7 mouse cellular contexts compared by ENCODE assay signal in genomic region chr4:145774241-145774761, GRCm38 (mm10).
A peak's percentile ranks its signal among the peaks of the same experiment; 100 is the strongest.
DNase-seq lines count a peak whose midpoint lies in the region; ATAC-seq and TF ChIP-seq lines count a peak whose summit lies in the region.
"Not testable (repeated sequence)": the region's sequence is repeated elsewhere in the genome, so short reads cannot be mapped to it uniquely, and the experiment has no call there.

No protein-coding gene starts in this region.

- H3K36me3 ChIP-seq in forebrain, embryonic 16.5 days (ENCODE audit: control insufficient read depth, insufficient read depth); kidney, postnatal 0 days (ENCODE audit: insufficient read depth, low read length); liver, embryonic 11.5 days (ENCODE audit: control insufficient read depth, insufficient read depth, low read length); midbrain, embryonic 15.5 days (replicated peaks): not testable (repeated sequence)

- not testable (repeated sequence) for H3K4me3 ChIP-seq in cerebellum, adult 2 months (replicated peaks; ENCODE audit: insufficient read depth, low read depth, low read length); kidney, postnatal 0 days (replicated peaks; ENCODE audit: low read depth, low read length)
- peak overlapping the region; percentile 25 for H3K4me3 ChIP-seq in forebrain, embryonic 16.5 days (replicated peaks; ENCODE audit: low read length)
- peak overlapping the region; percentile 32 for H3K4me3 ChIP-seq in liver, embryonic 11.5 days (ENCODE audit: low read depth, low read length)
- H3K4me3 ChIP-seq in midbrain, embryonic 15.5 days, result peak overlapping the region; percentile 33

- H3K27me3 ChIP-seq in cerebellum, adult 2 months (ENCODE audit: control insufficient read depth, insufficient read depth, low read length); forebrain, embryonic 16.5 days (replicated peaks; ENCODE audit: control insufficient read depth, insufficient read depth, low read length); kidney, postnatal 0 days (ENCODE audit: insufficient read depth, low read length); liver, embryonic 11.5 days (replicated peaks; ENCODE audit: control insufficient read depth, insufficient read depth, low read length); midbrain, embryonic 15.5 days (replicated peaks): not testable (repeated sequence)

- ATAC-seq in forebrain, embryonic 16.5 days, result peak; percentile 88
- ATAC-seq in kidney, postnatal 0 days (replicated peaks; ENCODE audit: low FRiP score, low read depth), result peak; percentile 97
- peak; percentile 98 for ATAC-seq in liver, embryonic 11.5 days (replicated peaks; ENCODE audit: low FRiP score)
- peak; percentile 96 for ATAC-seq in midbrain, embryonic 15.5 days (replicated peaks)

- H3K4me1 ChIP-seq in cerebellum, adult 2 months (ENCODE audit: control insufficient read depth, insufficient read depth, low read length); forebrain, embryonic 16.5 days (replicated peaks; ENCODE audit: control insufficient read depth, insufficient read depth, low read length); kidney, postnatal 0 days (replicated peaks; ENCODE audit: insufficient read depth, low read length); liver, embryonic 11.5 days (replicated peaks; ENCODE audit: control insufficient read depth, insufficient read depth, low read length); midbrain, embryonic 15.5 days: not testable (repeated sequence)

- not testable (repeated sequence) for H3K9ac ChIP-seq in forebrain, embryonic 16.5 days (replicated peaks; ENCODE audit: low read depth, low read length); kidney, postnatal 0 days (ENCODE audit: low read depth, low read length); liver, embryonic 11.5 days (ENCODE audit: low read depth, low read length); midbrain, embryonic 15.5 days

- intact Hi-C loops in heart, postnatal 14 days (cut with DNase I), result not testable (repeated sequence)

- TF ChIP-seq CTCF in cerebellum, adult 2 months (IDR thresholded peaks at IDR 0.05; ENCODE audit: borderline replicate concordance, insufficient read depth, low read depth, low read length), result not testable (repeated sequence)
- TF ChIP-seq CTCF in kidney, postnatal 0 days (IDR thresholded peaks at IDR 0.05; ENCODE audit: low read depth), result peak; percentile 42; the same call in 1 of the 2 replicates

- H3K4me2 ChIP-seq in forebrain, embryonic 16.5 days (ENCODE audit: low read length), result peak overlapping the region; percentile 37
- peak overlapping the region; percentile 37 for H3K4me2 ChIP-seq in kidney, postnatal 0 days (ENCODE audit: low read length)
- peak overlapping the region; percentile 46 for H3K4me2 ChIP-seq in liver, embryonic 11.5 days
- peak overlapping the region; percentile 47 for H3K4me2 ChIP-seq in midbrain, embryonic 15.5 days

- not testable (repeated sequence) for H3K9me3 ChIP-seq in forebrain, embryonic 16.5 days (ENCODE audit: control insufficient read depth, low read length); kidney, postnatal 0 days (replicated peaks; ENCODE audit: low read length); liver, embryonic 11.5 days (ENCODE audit: control insufficient read depth, low read length); midbrain, embryonic 15.5 days

- 3% methylated on average over 38 of the region's 49 CpGs for WGBS in cerebellum, adult 2 months
- WGBS in forebrain, embryonic 16.5 days, result 2% methylated on average over 38 of the region's 49 CpGs
- under 1% methylated on average over 42 of the region's 49 CpGs for whole genome bisulfite sequencing in kidney, postnatal 0 days
- WGBS in liver, embryonic 11.5 days, result 1% methylated on average over 43 of the region's 49 CpGs
- WGBS in midbrain, embryonic 15.5 days, result 1% methylated on average over 46 of the region's 49 CpGs

- not testable (repeated sequence) for TF ChIP-seq POLR2A in cerebellum, adult 2 months (IDR thresholded peaks at IDR 0.05; ENCODE audit: borderline replicate concordance, insufficient read depth, low read length)

- peak; percentile 5 to 29 for DNase-seq in cerebellum, adult 2 months
- peak; percentile 54 to 59 for DNase-seq in heart, postnatal 14 days
- peak; percentile 2 for DNase-seq in kidney, postnatal 0 days (ENCODE audit: low spot score)
- DNase-seq in liver, embryonic 11.5 days (ENCODE audit: low spot score), result peak; percentile 32
- DNase-seq in spleen, postnatal 10 days (ENCODE audit: low spot score in 2 of 2), result peak; percentile 8 to 22

- not testable (repeated sequence) for H3K27ac ChIP-seq in cerebellum, adult 2 months (ENCODE audit: insufficient read depth, low read length); forebrain, embryonic 16.5 days (ENCODE audit: low read length); kidney, postnatal 0 days; liver, embryonic 11.5 days (ENCODE audit: low read depth, low read length); midbrain, embryonic 15.5 days

Comparison
In these comparisons a context has a peak if more than half of its experiments do, and no peak if none do; other contexts are left out.
1. DNase-seq: peak in every context shown above with its lines; median percentile 56 in heart, postnatal 14 days; 32 in liver, embryonic 11.5 days; 17 in cerebellum, adult 2 months; 15 in spleen, postnatal 10 days; 2 in kidney, postnatal 0 days.